Mouse (Mus musculus) embryo, embryonic 11 days (tissue): ENCODE data around the gene Ccdc3.

Experiments used
- DNase-seq: peaks from one replicate; pipeline ENCODE4 v3.0.0-alpha.2; 2015

Gene Ccdc3

GRCm38 (mm10) chr2:5161002-5161745 lies 23.6 kb downstream of the Ccdc3 start:
- no peak for DNase-seq

- DNase-seq = no peak
Observed at GRCm38 (mm10) chr2:5161908-5162674, 24.5 kb downstream of the Ccdc3 start.

DNA sequence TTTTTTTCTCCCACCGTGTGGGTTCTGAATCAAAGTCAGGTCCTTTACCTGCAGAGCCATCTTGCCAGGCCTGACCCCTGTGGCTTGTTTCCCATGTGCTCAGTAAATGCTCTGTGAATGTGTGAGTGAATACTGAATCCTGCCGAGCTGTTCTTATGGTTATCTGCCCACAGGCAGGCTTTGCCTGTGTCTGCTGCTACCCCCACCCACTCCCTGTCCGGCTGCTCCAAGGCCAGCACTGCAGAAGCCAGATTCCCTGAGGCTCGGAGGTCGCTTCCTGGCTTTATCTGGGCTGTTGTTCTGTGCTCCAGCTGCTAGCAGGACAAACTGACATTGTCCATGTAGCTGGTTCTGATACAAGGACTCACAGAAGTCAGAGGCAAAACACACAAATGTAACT lies 25.2 kb downstream of the Ccdc3 start:
- DNase-seq = no peak

DNA sequence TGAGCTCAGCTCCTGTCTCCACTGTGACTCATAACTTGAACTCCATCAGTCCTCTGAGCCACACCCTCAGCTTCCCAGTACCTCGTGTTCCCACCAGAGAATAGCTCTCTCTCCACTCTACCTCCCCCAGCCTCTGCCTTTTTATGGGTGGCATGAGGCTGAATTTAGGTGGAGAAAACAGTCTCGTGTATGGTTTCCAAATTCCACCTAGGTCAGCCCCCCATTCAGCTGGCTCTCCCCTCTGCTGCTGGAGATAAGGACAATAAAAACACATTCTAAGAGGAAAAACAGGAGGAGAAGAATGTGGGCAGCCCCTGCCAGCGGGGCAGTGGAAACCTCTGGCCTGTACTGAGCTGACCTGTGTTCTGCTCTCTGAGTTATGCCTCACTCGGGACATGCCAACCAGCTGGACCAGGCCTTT lies 28.4 kb downstream of the Ccdc3 start:
- no peak for DNase-seq

- no peak for DNase-seq
Observed at GRCm38 (mm10) chr2:5166796-5167195, 29.2 kb downstream of the Ccdc3 start.

DNA sequence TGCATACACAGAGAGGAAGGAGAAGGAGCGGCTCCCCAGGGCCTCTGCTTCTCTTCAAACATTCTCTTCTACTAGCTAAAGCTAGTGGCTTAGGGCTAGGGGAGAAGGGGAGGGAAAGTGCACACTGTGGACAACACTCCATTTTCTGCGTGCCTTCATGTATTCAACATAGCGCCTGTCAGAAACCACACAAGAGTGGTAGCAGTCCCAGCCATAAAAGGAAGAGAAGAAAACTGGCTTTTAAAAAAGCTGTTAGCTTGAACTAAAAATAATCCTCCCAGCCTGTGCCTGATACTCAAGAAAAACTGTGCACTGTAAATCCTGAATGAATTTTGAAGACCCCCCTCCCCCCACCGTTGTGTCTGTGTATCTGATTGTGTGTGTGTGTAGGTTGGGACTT lies 33.2 kb downstream of the Ccdc3 start:
- DNase-seq = no peak

GRCm38 (mm10) chr2:5171301-5172000 lies 33.9 kb downstream of the Ccdc3 start:
- no peak for DNase-seq

DNA sequence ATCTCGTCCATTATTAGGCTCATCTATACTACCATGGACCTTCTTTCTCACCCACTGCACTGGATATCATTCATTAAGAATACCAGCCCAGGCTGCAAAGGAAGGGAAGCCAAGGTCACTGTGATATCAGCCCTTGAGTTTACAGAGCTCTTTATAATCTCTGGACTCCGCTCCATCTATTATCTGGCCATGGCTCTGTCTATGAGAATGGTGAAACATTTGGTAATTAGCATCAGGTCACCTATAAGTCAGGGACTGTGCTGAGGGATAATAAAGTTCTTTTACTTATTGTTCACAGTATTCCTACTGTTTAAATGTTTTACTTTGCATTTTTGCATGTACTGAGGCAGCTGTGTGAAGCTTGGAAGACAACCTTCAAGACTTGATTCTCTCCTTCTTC lies 35.2 kb downstream of the Ccdc3 start:
- no peak for DNase-seq

GRCm38 (mm10) chr2:5174716-5175115 lies 37.1 kb downstream of the Ccdc3 start:
- DNase-seq = no peak

DNA sequence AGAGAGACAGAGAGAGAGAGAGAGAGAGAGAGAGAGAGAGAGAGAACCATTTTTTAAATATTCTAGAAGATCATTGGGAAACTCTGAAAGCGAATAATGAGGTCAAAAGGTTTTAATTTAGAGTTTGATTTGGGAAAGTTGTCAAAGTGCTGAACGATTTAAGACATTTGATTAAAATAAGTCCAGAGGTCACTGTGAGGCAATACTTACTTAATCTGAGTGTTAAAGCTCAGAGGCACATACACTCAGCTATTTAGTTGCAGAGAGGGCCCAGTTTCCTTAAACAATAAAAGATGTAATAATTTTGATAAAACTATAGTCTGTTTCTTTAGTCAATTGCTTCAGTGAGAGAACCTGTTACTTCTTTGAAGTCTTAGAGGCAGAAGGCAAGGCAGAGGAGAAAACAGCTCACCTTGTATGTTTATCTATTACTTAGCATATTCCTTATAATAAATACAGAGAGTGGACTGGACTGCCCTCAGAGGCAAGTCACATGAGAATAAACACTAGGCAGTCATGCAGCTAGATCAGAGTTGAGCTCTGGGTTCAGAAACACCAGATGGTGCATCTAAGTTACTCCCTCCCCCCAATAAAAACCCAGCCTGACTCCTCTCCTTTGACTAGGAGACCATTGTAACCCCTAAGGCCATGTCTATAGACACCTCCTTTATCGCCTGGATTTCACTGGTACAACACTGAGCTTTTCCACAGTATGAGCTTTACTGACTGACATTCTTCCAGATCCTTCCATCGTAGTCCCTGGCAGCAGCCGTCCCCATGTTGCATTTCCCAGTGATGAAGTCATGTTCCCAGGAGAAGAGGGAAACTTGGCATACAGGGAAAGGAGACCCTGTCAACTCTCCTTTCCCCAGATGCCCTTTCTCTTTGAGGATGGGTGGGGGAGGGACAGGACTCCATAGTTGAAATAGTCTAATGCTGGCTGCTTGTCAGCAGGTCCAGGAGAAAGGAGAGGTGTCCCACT lies 44.2 kb downstream of the Ccdc3 start:
- no peak for DNase-seq

- no peak for DNase-seq
Observed at GRCm38 (mm10) chr2:5184166-5184565, 46.6 kb downstream of the Ccdc3 start.

DNA sequence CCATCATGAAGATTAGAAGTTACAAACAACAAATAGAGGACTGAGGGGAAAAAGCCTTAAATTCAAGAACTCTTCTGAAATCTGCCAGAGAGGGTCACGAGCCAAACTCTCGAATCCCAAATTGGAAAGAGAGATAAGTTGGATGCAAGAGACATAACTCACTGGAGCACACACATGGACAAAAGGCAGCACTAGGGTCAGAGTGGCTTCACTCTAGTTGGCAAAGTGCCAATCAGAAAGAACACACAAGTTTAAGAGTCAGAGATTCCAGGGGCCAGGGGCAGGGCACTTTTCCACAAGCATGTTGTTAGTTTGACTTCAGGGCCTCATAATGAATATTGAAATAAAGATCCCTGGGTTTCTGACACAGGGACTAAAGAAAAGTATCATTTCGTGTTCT lies 48.1 kb downstream of the Ccdc3 start:
- no peak for DNase-seq

DNA sequence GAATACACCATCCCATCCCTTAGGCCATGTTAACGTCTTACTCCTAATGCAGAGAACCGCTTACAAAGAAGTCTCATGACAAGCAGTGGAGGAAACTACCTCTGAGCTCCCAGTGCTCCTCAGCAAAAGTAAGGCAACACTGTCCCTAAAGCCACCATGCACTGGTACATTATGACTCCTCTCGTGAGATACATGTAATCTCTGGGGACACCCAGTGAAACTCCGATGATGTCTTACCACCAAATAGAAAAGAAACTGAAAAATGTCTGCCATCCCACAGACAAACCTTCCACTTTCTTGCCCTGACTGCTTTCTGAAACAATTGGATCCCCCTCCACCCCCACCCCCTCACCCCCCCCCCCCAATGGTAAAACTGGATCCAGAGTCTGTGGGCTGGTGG lies 54.6 kb downstream of the Ccdc3 start:
- DNase-seq = no peak

GRCm38 (mm10) chr2:5193071-5193470 lies 55.5 kb downstream of the Ccdc3 start:
- DNase-seq = no peak

GRCm38 (mm10) chr2:5194701-5195215 lies 57.2 kb downstream of the Ccdc3 start:
- DNase-seq = no peak

GRCm38 (mm10) chr2:5197486-5197885 lies 59.9 kb downstream of the Ccdc3 start:
- DNase-seq = no peak

DNA sequence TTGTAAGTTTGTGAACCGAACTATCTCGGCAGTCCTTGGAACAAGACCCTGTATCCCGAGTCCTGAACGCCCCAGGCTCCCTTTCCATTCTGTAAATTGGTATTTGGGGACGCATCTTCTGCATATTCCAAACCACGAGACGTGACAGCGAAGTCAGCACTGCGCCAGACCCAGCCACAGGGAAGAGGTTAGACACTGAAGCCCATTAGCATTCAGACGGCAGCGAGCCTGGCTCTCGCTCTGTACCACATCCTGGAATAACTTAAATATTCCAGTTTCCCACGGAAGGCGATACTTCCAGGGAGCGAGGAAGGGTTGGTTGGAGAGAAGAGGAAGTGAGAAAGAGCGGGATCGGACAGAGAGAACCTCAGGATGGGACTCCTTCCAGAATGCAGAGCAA lies 61.7 kb downstream of the Ccdc3 start:
- no peak for DNase-seq

DNA sequence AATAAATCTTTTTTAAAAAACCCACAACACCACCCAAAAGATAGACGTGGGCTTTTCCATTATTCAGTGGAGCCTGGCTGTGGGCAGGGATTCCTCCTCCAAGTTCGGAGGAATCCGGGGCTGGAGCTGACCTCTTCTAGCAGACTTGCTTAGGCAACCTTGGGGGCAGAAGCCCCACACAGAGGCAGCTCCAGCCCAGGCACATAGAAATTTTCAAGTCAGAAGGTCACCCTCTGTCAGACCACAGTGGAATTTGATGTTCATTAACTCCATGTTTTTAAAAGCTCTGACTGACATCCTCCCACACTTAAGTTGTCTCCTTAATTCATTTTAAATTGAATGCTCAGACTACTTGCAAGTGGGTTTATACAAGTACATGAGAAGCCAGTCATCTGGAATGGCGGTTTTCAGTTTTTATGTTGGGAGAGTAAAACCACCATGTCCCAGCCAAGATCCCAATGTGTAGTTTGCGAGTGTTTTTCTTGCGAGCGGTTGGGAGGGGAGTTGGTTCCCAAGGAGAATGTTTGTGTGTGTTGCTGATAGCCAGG lies 63.3 kb downstream of the Ccdc3 start:
- DNase-seq = no peak

- no peak for DNase-seq
Observed at GRCm38 (mm10) chr2:5203146-5203545, 65.6 kb downstream of the Ccdc3 start.

GRCm38 (mm10) chr2:5204941-5205340 lies 67.4 kb downstream of the Ccdc3 start:
- DNase-seq = no peak

DNA sequence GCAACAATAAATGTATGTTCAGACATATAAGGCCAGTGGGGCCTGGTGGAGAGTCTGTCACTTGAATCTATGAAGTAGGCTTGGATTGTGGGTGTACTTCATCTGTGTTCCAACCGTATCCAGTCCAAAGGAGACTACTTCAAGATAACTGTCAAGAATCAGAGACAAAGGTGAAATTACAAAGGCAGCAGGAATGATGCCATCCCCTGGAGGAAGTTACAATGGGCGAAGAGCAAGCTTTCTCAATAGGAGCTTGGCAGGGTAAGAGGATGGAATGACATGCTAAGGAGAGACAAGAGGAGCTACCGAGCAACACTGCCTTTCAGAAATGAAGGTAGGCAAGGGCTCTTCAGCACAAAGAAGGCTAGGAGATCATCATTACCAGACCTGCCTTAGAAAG lies 69.1 kb downstream of the Ccdc3 start:
- no peak for DNase-seq

GRCm38 (mm10) chr2:5214581-5214980 lies 77.0 kb downstream of the Ccdc3 start:
- DNase-seq = no peak
